Mouse (Mus musculus) E14TG2a.4 (cell line): ENCODE results near the gene Thumpd1.

Source experiments
- CTCF ChIP-seq: conservative IDR thresholded peaks from 2 replicates; pipeline ENCODE4 v1.5.1; 2014; ENCODE audit warnings: low read length
- NANOG ChIP-seq: IDR thresholded peaks from 2 replicates; pipeline ENCODE4 v1.6.1; 2014; ENCODE audit warnings: borderline replicate concordance, low read length, mixed read lengths
- POU5F1 ChIP-seq: IDR thresholded peaks from 2 replicates; pipeline ENCODE4 v1.6.1; 2014; ENCODE audit warnings: low read length, borderline replicate concordance

DNA sequence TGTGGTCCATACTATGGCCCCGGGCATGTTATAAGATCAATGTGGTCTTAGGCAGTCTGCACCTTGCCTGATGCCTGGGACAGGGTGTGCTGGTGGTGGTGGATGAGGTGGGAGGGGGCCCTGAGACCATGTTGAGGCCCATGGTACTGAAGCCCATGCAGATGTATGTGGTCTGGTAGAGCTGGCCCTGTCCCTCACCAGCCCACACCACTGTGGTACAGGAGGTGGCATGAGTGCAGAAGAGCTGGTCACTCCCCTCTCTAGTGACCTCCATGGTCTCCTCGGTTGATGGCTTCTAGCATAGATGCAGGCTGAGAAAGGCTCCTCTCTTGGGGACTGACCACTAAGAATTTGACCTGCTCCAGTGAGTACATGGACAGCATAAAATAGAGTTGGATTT, 18.3 kb upstream of the Thumpd1 start:
- no peak for TF ChIP-seq CTCF
- TF ChIP-seq NANOG, result no peak
- TF ChIP-seq POU5F1, result no peak
